Mouse (Mus musculus): ENCODE data around the gene Mamstr. TPM values are rescaled to one million over a fixed set of nuclear protein-coding genes. Genes with fewer than 3 reads are reported as not detected.
A peak's percentile ranks its signal among the peaks of the same experiment; 100 is the strongest.

Gene Mamstr
- polyA plus RNA-seq, 1 experiment from 2014 or later = 8.1 TPM

DNA sequence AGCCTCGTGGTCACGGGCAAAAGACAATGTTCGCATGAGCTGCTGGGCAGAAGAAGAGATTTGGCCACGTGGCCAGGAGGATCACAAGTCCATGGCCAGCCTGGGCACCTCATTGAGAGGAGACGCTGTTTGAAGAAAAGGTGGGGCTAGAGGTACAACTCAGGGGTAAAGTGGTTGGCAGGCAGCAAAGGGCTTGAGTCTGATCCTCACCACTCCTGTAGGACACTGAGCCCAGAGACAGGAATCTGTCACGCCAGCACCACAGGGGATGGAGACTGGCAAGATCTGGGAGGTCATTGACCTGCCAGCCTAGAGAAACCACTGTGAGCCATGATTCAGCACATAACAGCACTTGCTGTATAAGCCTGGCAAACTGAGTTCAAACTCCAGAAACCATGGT, 42.2 kb upstream of the Mamstr start:
- no peak for TF ChIP-seq CTCF (IDR thresholded peaks at IDR 0.05; ENCODE audit: low read depth)
- Histone ChIP-seq H3K27me3 (ENCODE audit: insufficient read depth, low read length) (no peaks in the 10 kb centered on the region), H3K27ac (ENCODE audit: low read depth) (no peak overlapping the region), H3K4me1 (ENCODE audit: insufficient read depth) (no peaks in the 10 kb centered on the region), H3K9ac (no peak overlapping the region), H3K9me3 (ENCODE audit: low read depth, low read length) (no peaks in the 10 kb centered on the region), H3K36me3 (ENCODE audit: insufficient read depth) (no peaks in the 10 kb centered on the region), H3K4me3 (ENCODE audit: low read depth, low read length) (no peak overlapping the region), H3K4me2 (no peak overlapping the region)
- DNase-seq = no peak
- no peak for ATAC-seq (ENCODE audit: insufficient read depth)
- WGBS = 87% methylated on average over 6 of the region's 6 CpGs

DNA sequence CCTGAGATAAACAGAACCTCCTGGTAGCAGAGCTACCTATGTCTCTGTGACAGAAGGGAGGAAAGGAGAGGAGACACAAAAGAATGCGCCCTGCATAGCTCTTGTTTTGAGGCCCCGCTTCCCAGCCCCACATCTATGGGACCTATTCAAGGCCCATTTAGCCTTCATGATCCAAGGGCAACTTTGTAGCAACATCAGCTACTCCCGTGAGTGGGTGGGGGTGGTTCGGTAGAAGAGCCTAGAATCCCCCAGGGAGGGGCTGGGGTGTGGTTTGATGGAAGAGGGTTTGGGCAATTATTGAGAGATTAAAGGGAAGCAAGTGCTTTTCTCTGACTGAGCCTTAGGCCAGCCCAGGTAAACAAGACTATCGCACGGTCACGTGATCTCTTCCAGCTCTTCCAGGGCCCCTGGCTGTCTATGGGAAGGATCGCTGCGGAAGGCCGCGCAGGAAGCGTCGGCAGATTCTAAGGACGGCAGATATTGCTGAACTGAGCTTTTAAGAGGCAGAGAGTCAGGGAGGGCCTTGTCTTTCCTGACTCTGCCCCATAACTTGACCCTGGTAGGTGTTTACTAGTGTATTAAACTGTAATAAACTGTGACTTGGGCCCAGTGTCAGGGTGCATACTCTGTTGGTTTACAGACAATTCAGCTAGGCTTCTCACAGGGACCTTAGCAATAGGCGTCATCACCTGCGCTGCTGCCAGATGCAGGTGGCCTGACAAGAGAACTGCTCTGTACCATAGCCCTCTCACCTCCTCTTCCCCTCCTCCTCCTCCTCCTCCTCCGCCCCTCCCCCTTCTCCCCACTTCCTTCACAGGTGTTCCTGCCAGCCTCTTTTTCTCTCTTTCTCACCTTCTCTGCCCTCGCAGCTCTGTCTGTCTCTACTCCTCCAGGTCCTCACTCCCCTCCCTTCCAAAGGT, 40.6 kb upstream of the Mamstr start:
- Histone ChIP-seq H3K27ac (ENCODE audit: low read depth) (no peak overlapping the region), H3K27me3 (ENCODE audit: insufficient read depth, low read length) (no peaks in the 10 kb centered on the region), H3K9me3 (ENCODE audit: low read depth, low read length) (no peaks in the 10 kb centered on the region), H3K36me3 (ENCODE audit: insufficient read depth) (no peaks in the 10 kb centered on the region), H3K9ac (no peak overlapping the region), H3K4me2 (no peak overlapping the region), H3K4me3 (ENCODE audit: low read depth, low read length) (no peak overlapping the region), H3K4me1 (ENCODE audit: insufficient read depth) (no peaks in the 10 kb centered on the region)
- DNase-seq = peak; percentile 21
- ATAC-seq (ENCODE audit: insufficient read depth) = no peak
- TF ChIP-seq CTCF (IDR thresholded peaks at IDR 0.05; ENCODE audit: low read depth) = no peak
- 34% methylated on average over 18 of the region's 18 CpGs for whole genome bisulfite sequencing

DNA sequence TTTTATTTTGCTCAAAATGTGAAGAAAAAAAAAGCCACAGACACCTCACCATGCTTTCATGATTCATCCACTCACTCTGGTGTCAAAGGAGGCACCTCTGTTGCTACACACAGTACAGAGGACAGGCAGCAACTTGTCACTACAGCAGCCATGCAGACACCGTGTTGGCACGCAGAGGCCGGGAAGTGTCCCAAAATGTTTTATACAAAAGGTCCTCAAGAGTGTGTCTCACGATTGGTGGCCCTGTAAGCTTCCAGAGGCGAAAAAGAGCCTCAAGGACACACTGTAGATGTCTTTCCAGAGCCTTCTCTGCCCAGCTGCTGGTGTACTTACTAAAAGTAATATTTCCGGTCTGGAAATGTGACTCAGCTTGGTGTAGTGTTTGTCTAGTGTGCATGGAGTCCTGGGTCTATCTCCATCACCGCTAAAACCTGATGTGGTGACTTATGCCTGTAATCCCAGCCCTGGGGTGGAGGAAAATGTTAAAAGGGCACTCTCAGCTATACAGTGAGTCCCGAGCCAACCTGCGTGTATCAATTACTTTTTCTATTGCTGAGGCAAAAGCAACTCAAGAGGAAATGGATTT, 34.0 kb upstream of the Mamstr start:
- Histone ChIP-seq H3K4me3 (ENCODE audit: low read depth, low read length) (no peak overlapping the region), H3K27me3 (ENCODE audit: insufficient read depth, low read length) (no peaks in the 10 kb centered on the region), H3K4me1 (ENCODE audit: insufficient read depth) (no peaks in the 10 kb centered on the region), H3K4me2 (no peak overlapping the region), H3K9me3 (ENCODE audit: low read depth, low read length) (no peaks in the 10 kb centered on the region), H3K36me3 (ENCODE audit: insufficient read depth) (no peaks in the 10 kb centered on the region), H3K27ac (ENCODE audit: low read depth) (no peak overlapping the region), H3K9ac (no peak overlapping the region)
- DNase-seq (no peak), ATAC-seq (ENCODE audit: insufficient read depth) (no peak)
- TF ChIP-seq CTCF (IDR thresholded peaks at IDR 0.05; ENCODE audit: low read depth) = no peak
- WGBS = 64% methylated on average over 9 of the region's 9 CpGs

DNA sequence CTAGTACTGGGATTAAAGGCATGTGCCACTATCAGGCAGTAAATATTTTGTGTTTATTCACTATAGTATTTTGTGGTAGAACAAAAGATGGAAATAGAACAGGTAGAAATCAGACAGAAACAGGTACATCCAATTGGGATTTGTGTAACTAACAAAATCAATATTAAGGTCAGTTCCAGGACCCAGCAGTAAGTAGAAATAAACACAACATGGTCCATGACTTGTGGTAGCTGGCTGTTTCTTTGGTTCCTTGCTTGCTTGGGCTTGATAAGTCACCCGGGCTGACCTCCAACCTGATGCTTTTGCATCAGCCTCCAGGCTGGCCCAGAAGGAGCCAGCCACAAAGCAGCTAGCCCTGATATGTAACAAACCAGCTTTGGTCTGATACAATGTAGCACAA, 30.3 kb upstream of the Mamstr start:
- Histone ChIP-seq H3K4me3 (ENCODE audit: low read depth, low read length) (no peak overlapping the region), H3K27ac (ENCODE audit: low read depth) (no peak overlapping the region), H3K27me3 (ENCODE audit: insufficient read depth, low read length) (no peaks in the 10 kb centered on the region), H3K4me2 (no peak overlapping the region), H3K9me3 (ENCODE audit: low read depth, low read length) (no peaks in the 10 kb centered on the region), H3K36me3 (ENCODE audit: insufficient read depth) (no peaks in the 10 kb centered on the region), H3K4me1 (ENCODE audit: insufficient read depth) (no peaks in the 10 kb centered on the region), H3K9ac (no peak overlapping the region)
- ATAC-seq (ENCODE audit: insufficient read depth) (no peak), DNase-seq (no peak)
- 54% methylated on average over 1 of the region's 1 CpGs for WGBS
- TF ChIP-seq CTCF (IDR thresholded peaks at IDR 0.05; ENCODE audit: low read depth) = no peak

DNA sequence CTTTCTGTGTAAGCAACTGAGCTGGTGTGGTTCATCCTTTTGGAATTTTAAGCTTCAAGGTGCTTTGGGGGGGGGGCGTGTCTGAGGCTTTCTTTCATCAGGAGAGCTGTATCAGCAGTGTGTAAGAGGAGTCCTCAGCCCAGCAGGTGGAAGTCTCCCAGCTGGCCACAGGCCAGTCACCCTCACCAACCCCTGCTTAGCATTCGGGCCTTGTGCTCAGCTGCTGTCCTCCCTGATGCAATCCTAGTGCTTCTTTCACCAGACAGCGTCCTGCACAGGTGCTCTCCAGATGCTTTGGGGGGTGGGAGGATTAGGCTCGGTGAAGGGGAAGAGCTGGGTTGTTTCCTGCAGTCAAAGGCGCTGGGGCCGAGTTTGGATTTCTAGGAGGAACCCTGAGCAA, 23.5 kb upstream of the Mamstr start:
- ATAC-seq (ENCODE audit: insufficient read depth) (peak; percentile 48; the same call in 1 of the 2 replicates), DNase-seq (no peak)
- no peak overlapping the region for H3K4me2 ChIP-seq
- H3K27ac ChIP-seq (ENCODE audit: low read depth) = no peak overlapping the region
- no peaks in the 10 kb centered on the region for H3K36me3 ChIP-seq (ENCODE audit: insufficient read depth)
- no peak overlapping the region for H3K4me3 ChIP-seq (ENCODE audit: low read depth, low read length)
- WGBS = 18% methylated on average over 6 of the region's 6 CpGs
- TF ChIP-seq CTCF (IDR thresholded peaks at IDR 0.05; ENCODE audit: low read depth) = no peak
- H3K27me3 ChIP-seq (ENCODE audit: insufficient read depth, low read length) = peaks cover 25% of the 10 kb centered on the region
- H3K4me1 ChIP-seq (ENCODE audit: insufficient read depth) = no peaks in the 10 kb centered on the region
- H3K9ac ChIP-seq = no peak overlapping the region
- no peaks in the 10 kb centered on the region for H3K9me3 ChIP-seq (ENCODE audit: low read depth, low read length)

DNA sequence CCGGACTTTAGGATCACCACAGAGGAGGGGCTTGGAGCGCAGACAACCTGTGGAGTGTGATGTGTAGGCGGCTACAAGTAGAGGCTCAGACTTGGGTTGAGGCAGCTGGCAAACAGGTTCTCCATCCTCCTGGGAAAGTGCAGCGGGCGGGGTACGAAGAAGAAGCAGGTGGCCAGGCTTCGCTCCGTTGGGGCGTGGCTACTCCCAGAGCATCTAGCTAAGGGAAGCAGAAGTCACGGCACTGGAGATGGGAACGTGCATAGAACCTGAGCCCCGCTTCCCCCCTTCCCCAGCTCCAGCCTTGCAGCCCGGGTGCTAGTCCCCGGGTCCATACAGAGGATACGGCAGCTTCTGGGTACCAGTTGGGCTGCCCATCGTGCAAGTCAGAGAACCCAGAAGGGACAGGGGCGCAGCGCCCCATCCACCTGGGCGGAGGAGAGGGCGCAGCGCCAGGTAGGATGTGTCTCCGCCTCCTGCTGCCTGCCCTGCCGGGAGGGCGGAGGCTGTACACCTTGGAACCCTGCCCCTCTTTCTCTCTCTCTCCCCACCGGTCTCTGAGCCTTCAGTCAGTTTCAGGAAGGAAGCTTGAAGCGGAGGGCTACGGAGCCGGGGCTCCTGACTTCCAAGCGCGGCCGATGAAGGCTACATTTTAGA, 22.6 kb upstream of the Mamstr start, which contains the start of gene Fut1:
Gene Fut1, plus strand, starts transcription at position 248 of the 654 bp plus-strand sequence.
- peak; percentile 62 for DNase-seq
- peak; percentile 70 for ATAC-seq (ENCODE audit: insufficient read depth)
- peak within 1 kb of the TSS; percentile 5; the same call in 1 of the 2 replicates for H3K9ac ChIP-seq
- H3K27me3 ChIP-seq (ENCODE audit: insufficient read depth, low read length) = peaks cover 25% of the 10 kb centered on the region
- peak within 1 kb of the TSS; percentile 15; the same call in 1 of the 2 replicates for H3K4me3 ChIP-seq (ENCODE audit: low read depth, low read length)
- 4% methylated on average over 31 of the region's 31 CpGs for WGBS
- no peak for TF ChIP-seq CTCF (IDR thresholded peaks at IDR 0.05; ENCODE audit: low read depth)
- H3K9me3 ChIP-seq (ENCODE audit: low read depth, low read length) = no peaks in the 10 kb centered on the region
- H3K4me1 ChIP-seq (ENCODE audit: insufficient read depth) = no peaks in the 10 kb centered on the region
- H3K36me3 ChIP-seq (ENCODE audit: insufficient read depth) = no peaks in the 10 kb centered on the region
- no peak within 1 kb of the TSS for H3K27ac ChIP-seq (ENCODE audit: low read depth)
- H3K4me2 ChIP-seq = peak within 1 kb of the TSS; percentile 52

DNA sequence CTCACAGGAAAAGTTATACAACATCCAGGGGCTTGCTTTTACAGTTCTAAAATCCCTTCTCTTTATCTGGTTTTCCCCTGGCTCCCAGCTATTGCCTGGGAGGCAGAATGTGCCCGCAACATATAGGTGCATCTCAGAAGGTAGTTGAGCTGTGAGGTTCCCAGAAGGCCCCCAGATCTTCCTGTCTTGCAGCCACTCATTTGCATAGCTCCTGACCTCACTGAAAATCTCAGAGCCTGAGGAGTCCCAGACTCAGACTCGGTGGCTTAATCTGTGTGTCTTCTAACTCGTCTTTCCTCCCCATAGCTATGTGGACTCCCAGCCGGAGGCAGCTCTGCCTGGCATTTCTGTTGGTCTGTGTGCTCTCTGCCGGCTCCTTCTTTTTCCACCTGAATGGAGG, 21.5 kb upstream of the Mamstr start:
- WGBS = 87% methylated on average over 5 of the region's 5 CpGs
- Histone ChIP-seq H3K27ac (ENCODE audit: low read depth) (no peak overlapping the region), H3K9me3 (ENCODE audit: low read depth, low read length) (no peaks in the 10 kb centered on the region), H3K4me2 (no peak overlapping the region), H3K27me3 (ENCODE audit: insufficient read depth, low read length) (peaks cover 25% of the 10 kb centered on the region), H3K4me1 (ENCODE audit: insufficient read depth) (no peaks in the 10 kb centered on the region), H3K36me3 (ENCODE audit: insufficient read depth) (no peaks in the 10 kb centered on the region), H3K4me3 (ENCODE audit: low read depth, low read length) (no peak overlapping the region), H3K9ac (no peak overlapping the region)
- ATAC-seq (ENCODE audit: insufficient read depth) (no peak), DNase-seq (no peak)
- no peak for TF ChIP-seq CTCF (IDR thresholded peaks at IDR 0.05; ENCODE audit: low read depth)

Data from lung, embryonic 14.5 days (tissue).